Mouse (Mus musculus): ENCODE results near the gene Ccdc113.

DNA sequence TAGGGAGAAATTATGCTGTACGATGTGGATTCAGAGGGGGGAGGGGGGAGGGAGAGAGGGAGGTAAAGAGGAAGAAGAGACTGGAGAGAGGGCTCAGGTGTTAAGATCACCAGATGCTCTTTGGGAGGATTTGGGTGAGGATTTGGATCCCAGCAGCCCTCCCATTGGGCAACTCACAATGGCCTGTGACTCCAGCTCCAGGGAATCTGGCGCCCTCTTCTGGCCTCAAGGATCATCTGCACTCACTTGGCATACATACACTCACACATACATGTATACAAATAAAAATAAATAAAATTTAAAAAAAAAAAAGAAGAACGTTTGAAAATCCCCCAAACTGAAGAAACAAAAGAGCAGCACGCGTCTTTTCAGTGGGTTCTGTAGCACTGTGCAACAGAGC lies 27.6 kb upstream of the Ccdc113 start:
- no peak for TF ChIP-seq CTCF (IDR thresholded peaks at IDR 0.05; ENCODE audit: low read depth, low read length)
- no peak for TF ChIP-seq POLR2A (IDR thresholded peaks at IDR 0.05; ENCODE audit: borderline replicate concordance, low read depth, low read length)
